Mouse (Mus musculus): ENCODE results near the gene Fbxo46. TPM values are rescaled to one million over a fixed set of nuclear protein-coding genes. Genes with fewer than 3 reads are reported as not detected.

Fbxo46 gene
- total RNA-seq, 1 experiment from 2014 or later = 15.1 TPM

- peak; percentile 89 for DNase-seq
Observed at GRCm38 (mm10) chr7:19093174-19093521, 26.5 kb upstream of the Fbxo46 start.

DNA sequence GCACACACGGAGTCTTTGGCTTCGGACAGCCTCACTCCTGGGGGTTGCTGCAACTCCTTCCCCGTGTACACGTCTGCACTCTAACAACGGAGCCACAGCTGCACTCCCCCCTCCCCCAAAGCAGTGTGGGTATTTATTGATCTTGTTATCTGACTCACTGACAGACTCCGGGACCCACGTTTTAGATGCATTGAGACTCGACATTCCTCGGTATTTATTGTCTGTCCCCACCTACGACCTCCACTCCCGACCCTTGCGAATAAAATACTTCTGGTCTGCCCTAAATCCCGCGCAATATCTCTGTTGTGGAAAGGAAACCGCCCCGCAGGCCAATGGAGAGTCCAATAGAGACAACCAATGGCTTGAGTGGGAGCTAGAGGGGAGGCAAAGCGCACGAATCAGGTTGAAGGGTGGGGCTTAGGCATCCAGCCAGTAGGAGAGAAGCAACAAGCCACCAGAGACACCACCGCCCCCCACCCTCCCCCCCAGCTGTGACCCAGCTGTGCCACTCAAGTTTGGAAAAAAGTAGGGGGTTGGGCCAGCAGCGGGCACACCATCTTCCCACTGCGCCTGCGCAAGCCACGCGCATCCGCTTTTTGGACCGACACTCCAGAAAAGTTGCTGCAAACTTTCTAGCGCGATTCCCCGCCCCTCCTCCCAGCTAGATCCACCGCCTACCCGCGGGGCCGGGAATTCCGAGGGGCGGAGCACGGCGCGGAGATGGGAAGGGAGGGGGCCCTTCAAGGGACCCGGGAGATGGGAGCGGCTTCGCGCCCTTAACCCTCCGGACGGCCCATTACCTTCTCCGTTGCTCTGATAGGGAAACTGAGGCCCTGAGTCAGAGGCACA is 25.9 kb upstream of the Fbxo46 start:
- DNase-seq = peak; percentile 98

- peak; percentile 66 for DNase-seq
Observed at GRCm38 (mm10) chr7:19094471-19094825, 25.2 kb upstream of the Fbxo46 start, which contains the start of gene Six5. TSS of gene Six5 (plus strand) at chr7:19094594.

DNA sequence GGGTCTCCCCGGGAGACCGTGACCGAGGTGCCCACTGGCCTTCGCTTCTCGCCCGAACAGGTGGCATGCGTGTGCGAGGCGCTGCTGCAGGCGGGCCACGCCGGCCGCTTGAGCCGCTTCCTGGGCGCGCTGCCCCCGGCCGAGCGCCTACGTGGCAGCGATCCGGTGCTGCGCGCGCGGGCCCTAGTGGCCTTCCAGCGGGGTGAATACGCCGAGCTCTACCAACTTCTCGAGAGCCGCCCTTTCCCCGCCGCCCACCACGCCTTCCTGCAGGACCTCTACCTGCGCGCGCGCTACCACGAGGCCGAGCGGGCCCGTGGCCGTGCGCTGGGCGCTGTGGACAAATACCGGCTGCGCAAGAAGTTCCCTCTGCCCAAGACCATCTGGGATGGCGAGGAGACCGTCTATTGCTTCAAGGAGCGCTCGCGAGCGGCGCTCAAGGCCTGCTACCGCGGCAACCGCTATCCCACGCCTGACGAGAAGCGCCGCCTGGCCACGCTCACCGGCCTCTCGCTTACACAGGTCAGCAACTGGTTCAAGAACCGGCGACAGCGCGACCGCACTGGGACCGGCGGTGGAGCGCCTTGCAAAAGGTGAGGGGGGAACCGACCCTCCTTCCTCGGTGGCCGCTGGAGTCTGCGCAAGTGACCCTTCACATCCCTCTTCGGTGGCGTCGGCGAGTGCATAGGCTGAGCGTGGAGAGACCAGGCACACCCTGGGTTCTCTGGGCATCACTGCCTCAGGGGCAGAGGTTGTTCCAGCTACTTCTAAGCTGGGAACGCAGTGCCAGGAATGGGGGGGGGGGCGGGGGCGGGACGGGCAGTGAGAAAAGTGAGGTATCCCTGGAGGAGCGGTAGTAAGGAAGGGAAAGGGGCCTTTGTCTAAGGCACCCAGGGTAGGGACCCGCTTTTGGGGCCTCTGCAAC is 24.6 kb upstream of the Fbxo46 start:
- DNase-seq = peak; percentile 67

GRCm38 (mm10) chr7:19095751-19096110 is 23.9 kb upstream of the Fbxo46 start:
- DNase-seq = peak; percentile 78

DNA sequence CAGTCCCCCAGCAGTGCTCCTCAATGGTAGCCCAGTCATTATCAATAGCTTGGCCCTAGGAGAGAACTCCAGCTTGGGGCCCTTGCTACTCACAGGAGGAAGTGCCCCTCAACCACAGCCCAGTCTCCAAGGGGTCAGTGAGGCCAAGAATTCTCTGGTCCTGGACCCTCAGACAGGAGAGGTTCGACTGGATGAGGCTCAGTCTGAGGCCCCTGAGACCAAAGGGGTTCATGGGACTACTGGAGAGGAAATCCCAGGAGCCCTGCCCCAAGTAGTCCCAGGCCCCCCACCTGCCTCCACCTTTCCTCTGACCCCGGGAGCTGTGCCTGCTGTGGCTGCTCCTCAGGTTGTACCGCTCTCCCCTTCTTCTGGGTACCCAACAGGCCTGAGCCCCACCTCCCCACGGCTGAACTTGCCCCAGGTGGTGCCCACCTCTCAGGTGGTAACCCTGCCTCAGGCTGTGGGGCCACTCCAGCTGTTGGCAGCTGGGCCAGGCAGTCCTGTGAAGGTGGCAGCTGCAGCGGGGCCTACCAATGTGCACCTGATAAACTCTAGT is 23.2 kb upstream of the Fbxo46 start:
- no peak for DNase-seq

DNA sequence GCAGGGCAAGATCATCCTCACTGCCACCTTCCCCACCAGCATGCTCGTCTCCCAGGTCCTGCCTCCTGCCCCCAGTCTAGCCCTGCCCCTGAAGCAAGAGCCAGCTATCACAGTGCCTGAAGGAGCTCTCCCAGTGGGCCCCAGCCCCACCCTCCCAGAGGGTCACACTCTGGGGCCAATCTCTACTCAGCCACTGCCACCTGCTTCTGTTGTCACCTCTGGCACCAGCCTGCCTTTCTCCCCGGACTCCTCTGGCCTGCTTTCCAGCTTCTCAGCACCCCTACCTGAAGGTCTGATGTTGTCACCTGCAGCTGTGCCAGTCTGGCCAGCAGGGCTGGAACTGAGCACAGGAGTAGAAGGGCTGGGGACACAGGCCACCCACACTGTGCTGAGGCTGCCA is 22.4 kb upstream of the Fbxo46 start:
- no peak for DNase-seq

- no peak for DNase-seq
Observed at GRCm38 (mm10) chr7:19097863-19098262, 21.8 kb upstream of the Fbxo46 start.

DNA sequence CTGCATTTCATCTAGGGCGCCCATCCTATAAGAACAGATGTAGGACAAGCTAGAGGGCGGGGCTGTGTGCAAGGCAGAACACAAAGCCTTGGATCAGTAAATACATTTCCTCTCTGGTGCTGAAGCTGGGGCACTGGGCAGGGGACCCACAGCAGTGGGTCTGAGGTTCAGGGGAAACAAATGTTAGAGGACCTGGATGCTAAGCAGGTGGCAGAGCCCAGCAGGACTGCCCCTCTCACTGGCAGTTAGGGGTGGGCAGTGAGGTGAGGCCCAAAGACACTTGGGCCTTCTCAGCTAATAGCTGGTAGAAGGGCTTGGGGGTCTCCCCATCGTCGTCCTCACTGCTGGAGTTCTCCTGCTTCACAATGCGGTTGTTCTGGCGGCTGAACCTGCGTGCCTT is 20.8 kb upstream of the Fbxo46 start:
- no peak for DNase-seq

DNA sequence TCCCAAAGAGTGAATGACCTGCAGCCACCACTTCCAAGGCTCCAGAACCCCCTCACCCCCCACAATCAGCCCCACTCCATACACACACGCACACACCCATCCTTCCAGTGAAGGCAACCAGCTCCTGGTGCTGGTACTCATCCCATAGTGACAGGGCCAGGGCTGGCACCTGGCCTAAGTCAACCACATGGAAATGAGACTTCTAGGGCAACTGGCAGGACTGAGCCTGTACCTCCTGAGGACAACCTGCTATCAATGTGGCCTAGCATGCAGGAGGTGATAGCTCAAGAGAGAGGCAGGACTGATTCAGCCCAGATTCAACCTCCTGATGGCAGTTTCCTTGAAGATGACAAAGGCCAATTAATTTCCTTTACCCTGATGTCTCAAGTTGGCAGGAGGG is 19.4 kb upstream of the Fbxo46 start:
- DNase-seq = no peak

DNA sequence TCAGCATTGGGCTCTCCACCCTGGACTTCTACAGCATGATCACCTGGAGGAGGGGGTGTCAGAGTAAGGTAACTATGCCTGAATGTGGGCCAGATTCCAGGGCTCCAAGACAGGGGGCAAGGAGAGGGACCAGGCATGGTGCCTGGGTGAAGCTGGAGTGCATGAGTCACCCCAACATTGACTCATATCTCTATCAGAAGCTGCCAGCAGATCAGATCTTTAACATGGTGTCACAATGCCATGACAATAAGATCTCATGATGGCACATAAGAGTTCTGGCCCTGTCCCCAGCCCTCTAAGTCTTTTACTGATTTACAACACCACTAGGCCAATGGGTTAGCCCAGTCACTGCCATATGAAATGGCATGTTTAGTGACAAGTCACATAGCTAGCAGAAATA is 15.9 kb upstream of the Fbxo46 start:
- DNase-seq = no peak

DNA sequence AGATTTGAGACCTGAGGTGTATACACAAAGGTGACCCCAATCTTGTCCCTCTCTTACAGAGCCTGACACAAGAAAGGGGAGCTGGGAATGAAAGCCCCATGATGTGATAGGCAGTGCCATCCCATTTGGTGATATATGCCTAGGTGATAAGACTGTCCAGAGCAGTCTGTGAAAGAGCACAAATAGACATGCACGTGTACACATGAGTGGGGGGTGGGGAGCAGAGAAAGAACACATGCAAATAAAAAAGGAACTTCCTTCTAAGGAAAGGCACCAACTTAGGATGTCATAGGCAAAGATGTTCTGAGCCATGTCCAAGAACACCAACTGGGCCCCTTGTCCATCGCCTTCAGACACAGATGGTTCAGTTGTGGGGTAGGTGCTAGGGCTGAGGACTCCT is 15.2 kb upstream of the Fbxo46 start:
- DNase-seq = no peak

DNA sequence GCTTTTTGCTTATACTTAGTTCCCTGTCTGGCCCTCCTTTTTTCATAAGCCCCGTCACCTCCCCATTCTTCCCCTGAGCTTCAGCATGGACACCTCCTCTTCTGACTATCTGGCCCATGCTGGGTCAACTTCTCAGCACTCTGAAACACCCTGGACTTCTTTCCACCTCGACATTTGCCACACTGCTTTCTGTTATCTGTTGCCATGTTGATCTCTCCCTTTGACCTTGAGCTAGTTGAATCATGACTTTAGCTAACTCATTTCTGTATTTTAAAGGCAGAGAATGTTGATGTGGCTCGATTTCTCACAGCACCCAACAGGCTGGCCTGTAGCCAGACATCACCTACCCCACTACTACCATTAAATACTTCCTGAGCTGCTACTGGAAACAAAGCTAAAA is 12.2 kb upstream of the Fbxo46 start:
- DNase-seq = peak; percentile 26

DNA sequence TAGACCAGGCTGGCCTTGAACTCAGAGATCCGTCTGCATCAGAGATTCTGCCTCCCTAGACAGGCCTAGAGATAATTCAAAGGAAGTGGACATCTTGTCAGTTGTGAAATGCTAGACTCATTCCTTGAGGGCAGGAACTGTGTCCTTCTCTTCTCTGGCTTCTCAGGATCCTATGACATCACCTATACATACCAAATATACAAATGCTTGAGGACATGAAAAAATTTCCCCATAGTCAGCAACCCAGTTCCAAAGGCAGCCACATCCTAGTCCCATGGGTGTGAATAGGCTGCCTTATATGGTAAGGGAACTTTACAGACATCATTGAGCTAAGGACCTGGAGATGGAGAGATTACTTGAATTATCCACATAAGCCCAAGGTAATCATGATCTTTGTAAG is 10.1 kb upstream of the Fbxo46 start:
- DNase-seq = no peak

GRCm38 (mm10) chr7:19118028-19118771 is 1.5 kb upstream of the Fbxo46 start, which contains the start of gene Gm4969:
TSS of gene Gm4969 (minus strand) at chr7:19118368.
- DNase-seq = peak; percentile 62

- DNase-seq = no peak
Observed at GRCm38 (mm10) chr7:19119083-19119482, 576 bp upstream of the Fbxo46 start.

DNA sequence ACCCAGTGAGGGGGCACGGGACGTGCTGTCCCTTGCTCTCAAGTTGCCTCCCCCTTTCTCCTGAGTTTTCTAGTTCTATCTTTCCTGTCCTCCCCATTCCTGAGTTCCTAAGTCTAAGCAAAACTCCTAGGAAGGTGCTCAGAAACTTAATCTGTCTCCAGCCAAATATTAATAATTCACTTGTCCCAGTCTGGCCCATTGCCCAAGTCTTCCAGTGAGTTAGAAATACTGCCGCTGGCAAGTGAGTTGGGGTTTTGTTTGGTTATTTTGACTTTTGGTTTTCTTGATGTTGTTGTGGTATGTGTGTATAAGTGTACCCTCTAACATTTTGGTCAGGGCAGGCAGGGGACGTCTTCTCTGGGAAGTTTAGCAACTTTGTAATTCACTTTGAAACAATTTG is 2.0 kb downstream of the Fbxo46 start:
- peak; percentile 49 for DNase-seq

DNA sequence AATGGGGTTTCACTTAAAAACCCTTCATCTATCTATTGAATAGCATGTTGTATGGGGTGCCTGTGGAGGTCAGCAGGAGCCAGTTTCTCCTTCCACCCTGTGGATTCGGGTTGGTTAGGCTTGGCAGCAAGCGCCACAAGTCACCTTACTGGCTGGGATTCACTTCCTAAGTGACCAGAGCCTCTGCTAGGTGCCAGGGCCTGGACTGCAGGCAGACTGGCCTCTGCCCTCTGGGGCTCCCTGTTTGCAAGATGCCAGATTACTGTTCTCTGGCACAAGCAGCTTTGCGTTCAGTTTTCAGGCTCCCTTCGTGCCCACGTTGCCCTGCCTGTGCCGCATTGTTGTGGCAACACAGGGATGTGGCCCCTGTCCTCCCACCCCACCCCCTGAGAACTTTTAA is 5.1 kb downstream of the Fbxo46 start:
- DNase-seq = no peak

DNA sequence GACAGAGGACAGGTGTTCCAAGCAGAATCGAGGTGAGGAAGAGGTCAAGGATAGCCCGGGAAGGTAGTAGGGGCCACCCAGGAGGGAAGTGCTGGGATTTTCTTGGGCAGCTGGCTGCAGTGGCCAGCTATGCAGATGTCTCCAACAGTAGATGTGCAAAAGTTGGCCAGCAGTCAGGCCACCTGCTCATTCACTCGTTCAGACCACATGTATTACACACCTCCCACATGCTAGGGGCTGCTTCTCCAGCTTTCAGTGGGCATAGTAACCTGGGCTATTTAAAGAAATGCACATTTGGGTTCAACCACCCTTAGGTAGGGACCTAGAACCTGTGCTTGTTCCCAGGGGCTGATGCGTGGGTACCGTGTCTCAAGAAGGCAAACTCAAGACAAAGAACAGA is 8.1 kb downstream of the Fbxo46 start:
- no peak for DNase-seq

DNA sequence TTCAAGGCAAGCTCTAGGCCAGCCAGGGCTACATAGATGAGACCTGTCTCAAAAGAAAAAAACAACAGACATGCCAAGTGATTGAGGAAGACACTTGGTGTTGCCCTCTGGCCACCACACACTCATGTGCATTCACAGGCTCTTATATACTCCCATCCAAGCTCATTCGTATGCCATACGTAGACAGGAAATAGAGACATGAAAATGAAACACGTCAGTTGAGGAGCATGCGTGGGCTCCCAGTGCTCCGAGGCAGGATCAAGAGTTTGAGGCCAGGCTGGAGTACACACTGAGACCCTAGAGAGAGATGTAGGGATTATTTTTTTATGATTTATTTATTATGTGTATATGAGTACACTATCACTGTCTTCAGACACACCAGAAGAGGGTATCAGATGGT is 9.7 kb downstream of the Fbxo46 start:
- no peak for DNase-seq

- no peak for DNase-seq
Observed at GRCm38 (mm10) chr7:19130657-19131056, 11.0 kb downstream of the Fbxo46 start.

DNA sequence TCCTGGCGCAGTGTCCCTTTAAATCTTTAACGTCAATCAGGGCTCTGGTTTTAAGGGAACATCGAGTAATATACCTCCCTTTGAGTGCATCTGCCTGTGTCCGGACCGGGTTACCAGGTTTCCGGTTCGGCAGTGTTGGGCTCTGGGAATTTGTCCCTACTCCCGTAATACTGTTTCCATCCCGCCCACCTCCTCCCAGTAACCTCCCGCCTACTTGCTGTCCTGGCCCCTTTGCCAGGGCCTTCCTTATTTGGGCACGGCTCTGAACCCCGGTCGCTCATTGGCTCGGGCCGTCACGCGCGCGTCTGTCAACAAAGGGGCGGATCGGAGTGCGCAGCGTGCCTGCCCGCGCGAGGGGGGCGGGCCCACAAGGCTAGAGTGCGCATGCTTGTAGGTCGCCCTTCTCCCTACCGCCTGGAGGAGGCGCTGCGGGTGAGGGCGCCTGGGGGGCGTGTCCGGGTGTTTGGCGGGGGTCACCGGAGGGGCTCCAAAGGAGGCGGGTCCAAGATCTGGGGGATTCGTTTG is 11.7 kb downstream of the Fbxo46 start:
- DNase-seq = peak; percentile 97

All from adrenal gland, postnatal 25 days (tissue).